Mouse (Mus musculus): ENCODE measurements around the gene Ccdc106. TPM values are rescaled to one million over a fixed set of nuclear protein-coding genes. Genes with fewer than 3 reads are reported as not detected.
"Not testable (repeated sequence)": the region's sequence is repeated elsewhere in the genome, so short reads cannot be mapped to it uniquely, and the experiment has no call there.

Ccdc106 gene
- polyA plus RNA-seq, 1 experiment from 2014 or later: 12.8 TPM

DNA sequence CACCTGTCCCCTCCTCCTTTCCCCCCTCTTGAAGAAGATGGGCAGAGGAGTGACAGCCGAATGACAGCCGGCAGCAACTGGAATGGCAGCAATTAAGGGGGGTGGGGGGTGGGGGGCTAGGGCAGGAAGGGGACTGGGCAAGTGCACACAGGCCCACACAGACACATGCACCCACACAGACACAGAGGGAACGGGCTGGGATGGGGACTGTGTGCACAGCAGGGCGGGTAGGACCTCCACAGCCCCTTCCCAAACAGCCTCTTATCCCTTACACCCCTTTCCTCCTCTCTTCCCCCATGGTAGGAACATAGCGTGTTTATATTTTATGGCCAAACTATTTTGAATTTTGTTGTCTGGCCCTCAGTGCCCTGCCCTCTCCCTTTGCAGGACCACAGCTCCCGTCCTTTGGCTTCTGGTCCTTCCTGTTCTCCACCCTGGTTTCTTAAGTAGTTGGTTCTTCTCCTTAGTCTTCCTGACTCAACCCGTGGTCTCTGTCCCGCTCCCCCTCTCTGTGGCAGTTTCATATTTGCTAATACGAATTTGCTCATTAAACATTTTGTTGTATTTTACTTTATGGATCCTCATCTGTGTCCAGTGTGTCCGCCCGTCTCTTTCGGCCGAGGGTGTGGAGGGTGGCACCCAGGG, 59.1 kb downstream of the Ccdc106 start:
- not testable (repeated sequence) for H3K9ac ChIP-seq, H3K9me3 ChIP-seq, H3K27me3 ChIP-seq
- Histone ChIP-seq H3K27ac (peak overlapping the region; percentile 90), H3K4me2 (peak overlapping the region; percentile 92), H3K4me1 (peaks cover 16% of the 10 kb centered on the region), H3K4me3 (replicated peaks) (peak overlapping the region; percentile 94), H3K36me3 (replicated peaks) (peaks cover 61% of the 10 kb centered on the region)
- 49% methylated on average over 9 of the region's 13 CpGs for WGBS
- peak; percentile 37 for ATAC-seq (ENCODE audit: low FRiP score)

- WGBS: under 1% methylated on average over 81 of the region's 81 CpGs
- H3K4me3 ChIP-seq (replicated peaks): peak within 1 kb of the TSS; percentile 94
- no peaks in the 10 kb centered on the region for H3K9me3 ChIP-seq
- peak within 1 kb of the TSS; percentile 94 for H3K9ac ChIP-seq
- no peaks in the 10 kb centered on the region for H3K27me3 ChIP-seq
- peaks cover 60% of the 10 kb centered on the region for H3K36me3 ChIP-seq (replicated peaks)
- H3K27ac ChIP-seq: peak within 1 kb of the TSS; percentile 90
- ATAC-seq (ENCODE audit: low FRiP score): peak; percentile 98
- H3K4me2 ChIP-seq: peak within 1 kb of the TSS; percentile 92
- peaks cover 16% of the 10 kb centered on the region for H3K4me1 ChIP-seq
These were observed 59.8 kb downstream of the Ccdc106 start, which contains the start of gene Epn1 for GRCm38 (mm10) chr7:5080010-5080751. Epn1 (plus strand) TSS chr7:5080235.

GRCm38 (mm10) chr7:5080815-5081214, 60.5 kb downstream of the Ccdc106 start:
- no peak for ATAC-seq (ENCODE audit: low FRiP score)
- Histone ChIP-seq H3K36me3 (replicated peaks) (peaks cover 59% of the 10 kb centered on the region), H3K9me3 (no peaks in the 10 kb centered on the region), H3K4me2 (peak overlapping the region; percentile 92), H3K27ac (peak overlapping the region; percentile 90; the same call in 1 of the 2 replicates), H3K27me3 (no peaks in the 10 kb centered on the region), H3K4me3 (replicated peaks) (peak overlapping the region; percentile 94), H3K4me1 (peaks cover 16% of the 10 kb centered on the region), H3K9ac (peak overlapping the region; percentile 94)
- 20% methylated on average over 6 of the region's 6 CpGs for WGBS

- Histone ChIP-seq H3K4me2 (peak overlapping the region; percentile 92), H3K4me3 (replicated peaks) (peak overlapping the region; percentile 94), H3K36me3 (replicated peaks) (peaks cover 60% of the 10 kb centered on the region), H3K9me3 (no peaks in the 10 kb centered on the region), H3K4me1 (peaks cover 16% of the 10 kb centered on the region), H3K9ac (peak overlapping the region; percentile 94; the same call in 1 of the 2 replicates), H3K27me3 (no peaks in the 10 kb centered on the region), H3K27ac (no peak overlapping the region)
- no peak for ATAC-seq (ENCODE audit: low FRiP score)
- 78% methylated on average over 6 of the region's 6 CpGs for WGBS
These were observed 60.9 kb downstream of the Ccdc106 start for GRCm38 (mm10) chr7:5081241-5081640.

- H3K9ac ChIP-seq: no peak overlapping the region
- no peak for ATAC-seq (ENCODE audit: low FRiP score)
- no peak overlapping the region for H3K4me2 ChIP-seq
- H3K27me3 ChIP-seq: no peaks in the 10 kb centered on the region
- H3K27ac ChIP-seq: no peak overlapping the region
- WGBS: 98% methylated on average over 2 of the region's 2 CpGs
- H3K4me3 ChIP-seq (replicated peaks): no peak overlapping the region
- H3K36me3 ChIP-seq (replicated peaks): peaks cover 56% of the 10 kb centered on the region
- peaks cover 16% of the 10 kb centered on the region for H3K4me1 ChIP-seq
- no peaks in the 10 kb centered on the region for H3K9me3 ChIP-seq
These were observed 61.6 kb downstream of the Ccdc106 start for GRCm38 (mm10) chr7:5081939-5082338.

GRCm38 (mm10) chr7:5083325-5084105, 63.2 kb downstream of the Ccdc106 start:
- Histone ChIP-seq H3K9me3 (no peaks in the 10 kb centered on the region), H3K4me2 (no peak overlapping the region), H3K36me3 (replicated peaks) (peaks cover 51% of the 10 kb centered on the region), H3K27ac (no peak overlapping the region), H3K4me1 (peaks cover 16% of the 10 kb centered on the region), H3K27me3 (no peaks in the 10 kb centered on the region), H3K4me3 (replicated peaks) (no peak overlapping the region), H3K9ac (no peak overlapping the region)
- 91% methylated on average over 18 of the region's 18 CpGs for WGBS
- no peak for ATAC-seq (ENCODE audit: low FRiP score)

- no peak overlapping the region for H3K4me3 ChIP-seq (replicated peaks)
- peaks cover 16% of the 10 kb centered on the region for H3K4me1 ChIP-seq
- ATAC-seq (ENCODE audit: low FRiP score): no peak
- WGBS: 100% methylated on average over 1 of the region's 1 CpGs
- H3K9me3 ChIP-seq: no peaks in the 10 kb centered on the region
- no peak overlapping the region for H3K27ac ChIP-seq
- H3K27me3 ChIP-seq: no peaks in the 10 kb centered on the region
- H3K36me3 ChIP-seq (replicated peaks): peaks cover 55% of the 10 kb centered on the region
- no peak overlapping the region for H3K9ac ChIP-seq
- H3K4me2 ChIP-seq: no peak overlapping the region
These were observed 65.2 kb downstream of the Ccdc106 start for GRCm38 (mm10) chr7:5085512-5085911.

- WGBS: 80% methylated on average over 5 of the region's 5 CpGs
- Histone ChIP-seq H3K36me3 (replicated peaks) (peaks cover 67% of the 10 kb centered on the region), H3K4me3 (replicated peaks) (no peak overlapping the region), H3K27ac (no peak overlapping the region), H3K4me2 (no peak overlapping the region), H3K9ac (no peak overlapping the region), H3K9me3 (no peaks in the 10 kb centered on the region), H3K27me3 (no peaks in the 10 kb centered on the region), H3K4me1 (peaks cover 2% of the 10 kb centered on the region)
- no peak for ATAC-seq (ENCODE audit: low FRiP score)
These were observed 66.6 kb downstream of the Ccdc106 start for GRCm38 (mm10) chr7:5086921-5087440.

- Histone ChIP-seq H3K4me1 (no peaks in the 10 kb centered on the region; the same call in 1 of the 2 replicates), H3K36me3 (replicated peaks) (peaks cover 70% of the 10 kb centered on the region), H3K4me3 (replicated peaks) (no peak overlapping the region), H3K9me3 (no peaks in the 10 kb centered on the region), H3K4me2 (no peak overlapping the region), H3K27ac (no peak overlapping the region), H3K9ac (no peak overlapping the region), H3K27me3 (no peaks in the 10 kb centered on the region)
- no peak for ATAC-seq (ENCODE audit: low FRiP score)
- 91% methylated on average over 4 of the region's 4 CpGs for WGBS
These were observed 67.5 kb downstream of the Ccdc106 start for GRCm38 (mm10) chr7:5087886-5088285.

DNA sequence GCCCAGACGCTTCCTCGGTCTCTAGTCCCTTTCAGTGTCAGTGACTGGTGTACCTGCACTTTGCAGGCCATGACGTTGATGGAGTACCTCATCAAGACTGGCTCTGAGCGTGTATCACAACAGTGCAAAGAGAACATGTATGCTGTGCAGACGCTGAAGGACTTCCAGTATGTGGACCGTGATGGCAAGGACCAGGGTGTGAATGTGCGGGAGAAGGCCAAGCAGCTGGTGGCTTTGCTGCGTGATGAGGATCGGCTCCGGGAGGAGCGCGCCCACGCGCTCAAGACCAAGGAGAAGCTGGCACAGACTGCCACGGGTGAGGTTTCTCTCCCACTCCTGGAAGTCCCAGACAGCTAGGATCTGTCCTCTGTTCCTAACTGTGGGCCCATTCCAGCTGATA, 69.5 kb downstream of the Ccdc106 start:
- Histone ChIP-seq H3K4me2 (no peak overlapping the region), H3K27me3 (no peaks in the 10 kb centered on the region), H3K4me1 (no peaks in the 10 kb centered on the region), H3K4me3 (replicated peaks) (no peak overlapping the region), H3K27ac (no peak overlapping the region), H3K9me3 (no peaks in the 10 kb centered on the region), H3K36me3 (replicated peaks) (peaks cover 76% of the 10 kb centered on the region), H3K9ac (no peak overlapping the region)
- no peak for ATAC-seq (ENCODE audit: low FRiP score)
- WGBS: 97% methylated on average over 15 of the region's 15 CpGs

GRCm38 (mm10) chr7:5091008-5091728, 70.8 kb downstream of the Ccdc106 start:
- H3K27me3 ChIP-seq: no peaks in the 10 kb centered on the region
- H3K4me1 ChIP-seq: no peaks in the 10 kb centered on the region
- H3K36me3 ChIP-seq (replicated peaks): peaks cover 77% of the 10 kb centered on the region
- H3K9me3 ChIP-seq: no peaks in the 10 kb centered on the region
- no peak overlapping the region for H3K4me3 ChIP-seq (replicated peaks)
- no peak overlapping the region for H3K9ac ChIP-seq
- no peak overlapping the region for H3K4me2 ChIP-seq
- WGBS: 92% methylated on average over 15 of the region's 15 CpGs
- H3K27ac ChIP-seq: no peak overlapping the region
- ATAC-seq (ENCODE audit: low FRiP score): no peak
